Mouse (Mus musculus) right cerebral cortex, postnatal 4 days (tissue): ENCODE data around the gene Caap1.

Experiments
- DNase-seq: peaks from one replicate; pipeline ENCODE4 v3.0.0-alpha.2; 2022

Caap1 gene

GRCm38 (mm10) chr4:94556265-94557054 is at the start of gene Caap1, which contains the start of gene Gm10306:
Gene Caap1, minus strand, starts transcription at chr4:94556796.
Gene Gm10306, plus strand, starts transcription at chr4:94556546.
- DNase-seq: peak; percentile 98

GRCm38 (mm10) chr4:94605591-94605990 is 49.0 kb upstream of the Caap1 start:
- DNase-seq: no peak

GRCm38 (mm10) chr4:94604452-94605019 is 47.9 kb upstream of the Caap1 start:
- no peak for DNase-seq

- peak; percentile 90 for DNase-seq
These were observed 46.5 kb upstream of the Caap1 start, which contains the start of gene Plaa for GRCm38 (mm10) chr4:94603031-94603629. Gene Plaa, minus strand, starts transcription at chr4:94603244.

- no peak for DNase-seq
These were observed 46.0 kb upstream of the Caap1 start for GRCm38 (mm10) chr4:94602496-94603030.

GRCm38 (mm10) chr4:94601395-94601794 is 44.8 kb upstream of the Caap1 start:
- DNase-seq: no peak

GRCm38 (mm10) chr4:94592709-94593108 is 36.1 kb upstream of the Caap1 start:
- DNase-seq: no peak

- no peak for DNase-seq
These were observed 35.3 kb upstream of the Caap1 start for GRCm38 (mm10) chr4:94591765-94592381.

- no peak for DNase-seq
These were observed 16.1 kb upstream of the Caap1 start for GRCm38 (mm10) chr4:94572677-94573076.

- DNase-seq: no peak
These were observed 7.7 kb upstream of the Caap1 start for GRCm38 (mm10) chr4:94564297-94564696.

GRCm38 (mm10) chr4:94561954-94562648 is 5.5 kb upstream of the Caap1 start:
- DNase-seq: no peak

- DNase-seq: no peak
These were observed 3.7 kb upstream of the Caap1 start for GRCm38 (mm10) chr4:94560316-94560715.

GRCm38 (mm10) chr4:94559266-94559665 is 2.7 kb upstream of the Caap1 start:
- DNase-seq: no peak

- no peak for DNase-seq
These were observed 549 bp upstream of the Caap1 start for GRCm38 (mm10) chr4:94557145-94557544.

GRCm38 (mm10) chr4:94554955-94555494 is 1.6 kb downstream of the Caap1 start:
- DNase-seq: no peak

GRCm38 (mm10) chr4:94544321-94544720 is 12.3 kb downstream of the Caap1 start:
- no peak for DNase-seq

GRCm38 (mm10) chr4:94543041-94543440 is 13.6 kb downstream of the Caap1 start:
- no peak for DNase-seq

- no peak for DNase-seq
These were observed 23.4 kb downstream of the Caap1 start for GRCm38 (mm10) chr4:94533205-94533604.

GRCm38 (mm10) chr4:94529448-94529847 is 27.1 kb downstream of the Caap1 start:
- DNase-seq: no peak

GRCm38 (mm10) chr4:94523321-94523720 is 33.3 kb downstream of the Caap1 start:
- DNase-seq: no peak

- DNase-seq: peak; percentile 78
These were observed 39.0 kb downstream of the Caap1 start for GRCm38 (mm10) chr4:94517631-94518030.

GRCm38 (mm10) chr4:94515366-94515765 is 41.2 kb downstream of the Caap1 start:
- DNase-seq: no peak
